Mouse (Mus musculus) ZHBTc4 (cell line): ENCODE results near the gene Gm9733.
"Not testable (repeated sequence)": the region's sequence is repeated elsewhere in the genome, so short reads cannot be mapped to it uniquely, and the experiment has no call there.

Source experiments
- DNase-seq: peaks from one replicate; pipeline ENCODE4 v3.0.0-alpha.2; 2011; ENCODE audit warnings: low read depth, low spot score

The Gm9733 gene

DNA sequence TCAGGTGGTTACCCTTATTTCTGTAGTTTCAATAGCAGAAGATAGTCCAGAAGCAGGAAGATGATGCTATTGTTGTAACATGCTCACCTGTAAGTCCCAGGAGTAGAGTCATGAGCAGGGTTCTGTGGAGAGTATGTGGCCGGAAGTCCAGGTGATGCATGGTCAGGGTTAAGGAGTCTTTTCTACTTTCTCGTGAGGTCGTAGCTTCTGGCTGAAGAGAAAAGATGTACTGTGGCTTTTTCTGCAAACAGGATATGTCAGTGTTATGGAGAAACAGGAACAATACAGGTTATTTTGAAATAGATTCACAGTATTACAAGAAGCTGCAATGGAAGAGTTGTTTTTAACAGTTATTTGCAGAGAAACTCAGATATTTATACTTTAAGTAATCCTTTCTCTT lies at the start of gene Gm9733:
TSS of gene Gm9733 (minus strand) at position 240 of the 400 bp plus-strand sequence.
- DNase-seq, result no peak

GRCm38 (mm10) chr3:15355690-15356089 lies 23.6 kb upstream of the Gm9733 start:
- not testable (repeated sequence) for DNase-seq

GRCm38 (mm10) chr3:15350318-15350717 lies 18.2 kb upstream of the Gm9733 start:
- not testable (repeated sequence) for DNase-seq

DNA sequence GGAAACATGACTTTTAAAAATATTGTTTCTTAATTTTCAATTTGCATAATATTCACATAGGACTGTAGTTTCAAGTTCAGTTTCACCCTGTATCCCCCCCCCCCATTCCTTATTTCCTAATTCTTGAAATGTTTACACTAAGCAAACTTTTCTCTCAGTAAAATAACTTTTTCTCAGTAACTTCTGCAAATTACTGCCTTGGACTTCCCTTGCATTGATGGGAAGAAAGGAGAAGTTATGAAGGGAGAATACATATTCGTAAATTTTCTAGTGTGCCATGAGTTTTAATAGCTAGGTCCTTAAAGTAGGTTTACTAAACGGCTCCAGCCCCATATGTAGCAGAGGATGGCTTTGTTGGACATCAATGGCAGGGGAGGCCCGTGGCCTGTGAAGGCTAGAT lies 13.5 kb upstream of the Gm9733 start:
- DNase-seq, result not testable (repeated sequence)

GRCm38 (mm10) chr3:15340287-15340686 lies 8.2 kb upstream of the Gm9733 start:
- no peak for DNase-seq

GRCm38 (mm10) chr3:15334182-15334581 lies 2.1 kb upstream of the Gm9733 start:
- no peak for DNase-seq

DNA sequence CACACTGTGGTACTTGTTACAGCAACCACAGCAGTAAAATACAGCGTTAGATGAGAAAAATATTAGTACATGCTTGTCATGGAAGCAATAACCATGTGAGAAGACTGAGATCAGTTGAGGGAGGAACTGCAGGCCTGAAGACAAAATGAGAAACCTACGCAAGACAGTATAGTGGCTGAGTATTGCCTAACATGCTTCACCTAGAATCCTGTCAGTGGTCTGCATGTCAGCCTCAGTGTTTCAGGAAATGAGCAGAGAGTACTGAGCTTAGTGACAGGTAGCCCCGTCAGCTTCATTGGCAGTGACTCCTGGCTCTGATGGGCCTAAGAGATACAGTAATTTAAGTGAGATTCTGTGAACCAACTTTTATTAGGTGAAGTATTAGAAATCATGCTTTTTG lies 557 bp downstream of the Gm9733 start:
- DNase-seq, result no peak

DNA sequence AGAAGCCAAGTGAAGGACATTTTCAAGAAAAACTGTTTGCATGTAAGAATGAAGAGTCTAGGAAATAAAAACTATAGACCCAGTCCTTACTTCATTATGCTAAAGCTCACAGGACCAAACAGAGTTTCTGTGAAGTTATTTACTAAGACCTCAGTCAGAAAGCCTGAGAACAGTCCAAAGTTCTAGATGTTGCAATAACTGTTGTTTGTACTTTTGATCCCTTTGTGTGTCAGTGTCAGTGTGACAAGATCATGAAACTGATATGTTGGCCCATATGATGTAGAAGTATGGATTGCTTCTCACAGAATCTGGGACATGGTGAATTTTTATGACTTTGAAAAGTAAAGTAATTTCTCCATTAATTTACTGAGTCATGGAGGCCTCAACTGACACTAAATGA lies 2.6 kb downstream of the Gm9733 start:
- DNase-seq, result no peak

DNA sequence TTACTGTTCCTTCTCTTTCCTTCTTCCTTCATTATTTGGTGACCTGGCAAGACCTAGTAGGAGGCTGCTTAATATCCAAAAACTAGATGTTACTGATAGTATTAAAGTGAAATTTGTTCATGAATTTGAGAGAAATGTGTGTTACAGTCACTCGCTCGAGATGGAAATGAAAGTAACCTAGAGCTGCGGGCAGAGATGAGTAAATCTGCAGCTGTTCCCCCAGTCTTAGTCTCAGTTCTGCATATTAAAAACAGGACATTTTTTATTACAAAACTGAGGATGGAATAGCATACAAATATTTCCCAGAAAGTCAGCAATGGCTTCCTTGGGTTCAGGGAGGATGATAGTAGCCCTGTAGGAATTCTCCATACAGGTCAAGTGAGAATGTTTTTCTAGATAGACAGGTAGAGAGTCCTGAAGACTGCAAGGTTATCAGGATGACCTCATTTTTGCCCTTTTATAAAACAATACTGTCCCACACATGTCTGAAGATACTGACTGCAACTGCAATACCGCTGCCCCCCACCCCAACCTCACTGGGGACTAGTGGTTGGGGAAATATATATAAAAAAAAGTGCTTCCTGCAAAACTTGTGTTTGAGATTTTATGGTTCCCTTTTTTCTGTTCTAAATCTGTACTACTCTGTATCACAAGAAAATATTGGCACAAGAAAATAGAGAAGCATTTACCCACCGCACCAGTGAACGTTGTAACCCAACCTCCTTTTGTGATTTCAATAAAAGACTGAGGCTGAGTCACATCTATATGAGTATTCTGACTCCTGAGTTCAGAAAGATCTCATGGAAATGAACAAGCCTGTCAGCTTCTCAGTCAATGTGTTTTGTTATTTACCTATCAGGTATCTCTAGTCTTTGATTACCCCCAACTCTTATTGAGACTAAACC lies 47.4 kb downstream of the Gm9733 start:
- no peak for DNase-seq

GRCm38 (mm10) chr3:15275899-15276526 lies 56.1 kb downstream of the Gm9733 start:
- DNase-seq, result no peak

DNA sequence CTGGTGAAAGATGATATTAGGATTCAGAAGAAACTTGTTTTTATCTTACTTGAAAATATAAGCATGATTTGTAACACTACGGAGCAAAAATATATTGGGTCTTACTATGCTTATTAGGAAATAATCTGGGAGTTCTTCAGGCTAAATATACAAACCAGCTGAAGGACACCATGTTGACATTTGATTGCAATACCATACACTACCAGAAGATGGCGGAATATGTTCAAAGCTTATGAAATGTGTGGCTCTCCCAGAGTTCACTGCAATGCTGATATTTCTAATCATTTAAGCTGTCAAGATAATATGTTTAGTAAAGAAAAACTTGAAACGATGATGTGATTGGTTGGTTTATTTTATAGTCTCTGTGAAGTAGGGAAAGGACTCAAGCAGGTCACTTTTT lies 67.7 kb downstream of the Gm9733 start:
- DNase-seq, result peak; percentile 69

GRCm38 (mm10) chr3:15255726-15256125 lies 76.4 kb downstream of the Gm9733 start:
- peak; percentile 80 for DNase-seq
